Mouse (Mus musculus) urinary bladder, postnatal 4 days (tissue): ENCODE measurements around the gene Gm13089.
"Not testable (repeated sequence)": the region's sequence is repeated elsewhere in the genome, so short reads cannot be mapped to it uniquely, and the experiment has no call there.

Experiments
- DNase-seq, 2 experiments: peaks; one replicate each; pipeline ENCODE4 v3.0.0; 2021 to 2022; ENCODE audit warnings: low spot score in 2 of 2

Gene Gm13089

GRCm38 (mm10) chr4:143702611-143703010 lies at the start of gene Gm13089:
Gene Gm13089, minus strand, starts transcription at chr4:143702711.
- DNase-seq = no peak

- no peak for DNase-seq
Observed at GRCm38 (mm10) chr4:143719155-143719554, 16.6 kb upstream of the Gm13089 start, which contains the start of gene Gm13078. Gene Gm13078, plus strand, starts transcription at chr4:143719455.

GRCm38 (mm10) chr4:143657146-143657545 lies 45.4 kb downstream of the Gm13089 start, which contains the start of gene Gm13088:
Gene Gm13088, minus strand, starts transcription at chr4:143657246.
- DNase-seq = not testable (repeated sequence)
